Mouse (Mus musculus) kidney, postnatal 0 days (tissue): ENCODE results near the gene Cyp4a32. TPM values are rescaled to one million over a fixed set of nuclear protein-coding genes. Genes with fewer than 3 reads are reported as not detected.
"Not testable (repeated sequence)": the region's sequence is repeated elsewhere in the genome, so short reads cannot be mapped to it uniquely, and the experiment has no call there.

ENCODE experiments used
- ATAC-seq: fragments of 200-750 bp; cut with Nextera tagmentation; replicated peaks from 2 replicates; pipeline ENCODE4 v1.8.0; 2017; ENCODE audit warnings: low read depth, moderate number of reproducible peaks, moderate TSS enrichment, moderate library complexity; ENCODE audit not compliant: low FRiP score
- DNase-seq: peaks from one replicate; pipeline ENCODE4 v3.0.0-alpha.2; 2016; ENCODE audit warnings: low spot score
- H3K27ac ChIP-seq: fragments of 300-500 bp; sonication (generic); 2 replicates; pipeline ENCODE4 v1.5.1; 2014; ENCODE audit warnings: mild to moderate bottlenecking
- H3K27me3 ChIP-seq: fragments of 300-500 bp; sonication (generic); 2 replicates; pipeline ENCODE4 v1.6.1; 2014; ENCODE audit warnings: low read length, mixed read lengths; ENCODE audit not compliant: insufficient read depth
- H3K36me3 ChIP-seq: fragments of 300-500 bp; sonication (generic); 2 replicates; pipeline ENCODE4 v1.6.1; 2014; ENCODE audit warnings: low read length, mixed read lengths; ENCODE audit not compliant: insufficient read depth
- H3K4me1 ChIP-seq: fragments of 300-500 bp; sonication (generic); replicated peaks from 2 replicates; pipeline ENCODE4 v1.6.1; 2014; ENCODE audit warnings: antibody characterized with exemption, low read length, mixed read lengths; ENCODE audit not compliant: insufficient read depth
- H3K4me2 ChIP-seq: fragments of 300-500 bp; sonication (generic); 2 replicates; pipeline ENCODE4 v1.6.1; 2014; ENCODE audit warnings: mild to moderate bottlenecking, low read length, moderate library complexity, mixed read lengths
- H3K4me3 ChIP-seq: fragments of 300-500 bp; sonication (generic); replicated peaks from 2 replicates; pipeline ENCODE4 v1.5.1; 2014; ENCODE audit warnings: low read depth, low read length
- H3K9ac ChIP-seq: fragments of 300-500 bp; sonication (generic); 2 replicates; pipeline ENCODE4 v1.6.1; 2014; ENCODE audit warnings: low read depth, low read length
- H3K9me3 ChIP-seq: fragments of 300-500 bp; sonication (generic); replicated peaks from 2 replicates; pipeline ENCODE4 v1.6.1; 2016; ENCODE audit warnings: low read length, inconsistent platforms, mixed read lengths
- CTCF ChIP-seq: IDR thresholded peaks from 2 replicates; pipeline ENCODE4 v1.5.1; 2016; ENCODE audit warnings: antibody characterized with exemption, low read depth, mild to moderate bottlenecking, moderate library complexity
- WGBS: fragments of 180-500 bp; shearing (Covaris S2); extraction: QIAGEN DNeasy Blood & Tissue Kit; methylation state at CpG from one replicate; pipeline ENCODE4 v1.1.7; 2014; 5-methylcytosine and 5-hydroxymethylcytosine counted together
- polyA plus RNA-seq: library from polyadenylated mRNA; unstranded; fragments of >200 nt; fragmentation: Nextera tagmentation; extraction: Ambion mirVana; gene quantifications from 2 replicates; pipeline ENCODE4 v1.2.1, GENCODE M21; 2015

Cyp4a32 gene
- polyA plus RNA-seq, 1 experiment from 2014 or later: 0.24 TPM

DNA sequence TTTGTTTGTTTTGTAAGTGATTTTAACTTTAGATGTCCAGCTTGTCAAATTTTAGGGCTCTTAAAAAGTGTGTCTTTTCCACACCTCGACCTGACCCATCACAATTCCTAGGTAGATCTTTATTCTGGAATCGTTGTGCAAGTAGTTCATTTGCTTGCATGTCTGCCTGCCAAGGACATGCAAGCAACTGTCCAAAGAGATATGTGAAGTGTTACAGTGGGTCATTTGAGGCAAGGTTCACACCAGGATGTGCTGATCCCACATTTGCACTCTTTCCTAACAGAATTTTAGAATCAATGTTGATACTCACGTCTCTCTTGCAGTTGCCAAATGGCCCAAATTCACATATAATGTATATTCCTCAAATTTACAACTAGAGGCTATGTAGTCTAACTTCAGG lies 25.5 kb upstream of the Cyp4a32 start:
- ATAC-seq (no peak), DNase-seq (no peak)
- no peak overlapping the region for H3K4me2 ChIP-seq
- H3K9me3 ChIP-seq: no peaks in the 10 kb centered on the region
- H3K27ac ChIP-seq: no peak overlapping the region
- TF ChIP-seq CTCF: no peak
- H3K4me1 ChIP-seq: no peaks in the 10 kb centered on the region
- H3K9ac ChIP-seq: no peak overlapping the region
- no peak overlapping the region for H3K4me3 ChIP-seq
- no peaks in the 10 kb centered on the region for H3K36me3 ChIP-seq
- WGBS: 80% methylated on average over 3 of the region's 3 CpGs
- H3K27me3 ChIP-seq: no peaks in the 10 kb centered on the region

DNA sequence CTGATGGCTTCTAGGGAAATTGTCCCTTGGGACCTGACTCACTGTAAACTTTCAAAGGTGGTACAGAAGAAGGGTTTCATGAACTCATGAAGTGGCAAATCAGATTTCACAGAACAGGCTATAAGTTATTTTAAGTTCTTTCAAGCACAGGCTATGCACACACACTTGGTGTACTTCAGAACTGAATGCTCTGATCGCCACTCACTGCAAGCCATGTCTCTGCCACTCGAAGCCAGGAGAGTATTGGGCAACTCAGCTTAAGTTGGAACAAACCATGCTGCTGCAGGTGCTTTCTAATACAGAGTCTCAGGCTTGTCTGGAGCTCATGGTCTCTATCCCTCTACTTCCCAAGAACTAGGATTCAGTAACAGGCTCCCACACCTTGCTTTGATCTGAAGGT lies 25.0 kb upstream of the Cyp4a32 start:
- no peak for DNase-seq
- H3K9ac ChIP-seq: no peak overlapping the region
- no peak for TF ChIP-seq CTCF
- 80% methylated on average over 2 of the region's 2 CpGs for WGBS
- H3K4me1 ChIP-seq: no peaks in the 10 kb centered on the region
- no peak overlapping the region for H3K4me3 ChIP-seq
- H3K27ac ChIP-seq: no peak overlapping the region
- no peak overlapping the region for H3K4me2 ChIP-seq
- H3K9me3 ChIP-seq: no peaks in the 10 kb centered on the region
- H3K36me3 ChIP-seq: no peaks in the 10 kb centered on the region
- no peaks in the 10 kb centered on the region for H3K27me3 ChIP-seq
- no peak for ATAC-seq

DNA sequence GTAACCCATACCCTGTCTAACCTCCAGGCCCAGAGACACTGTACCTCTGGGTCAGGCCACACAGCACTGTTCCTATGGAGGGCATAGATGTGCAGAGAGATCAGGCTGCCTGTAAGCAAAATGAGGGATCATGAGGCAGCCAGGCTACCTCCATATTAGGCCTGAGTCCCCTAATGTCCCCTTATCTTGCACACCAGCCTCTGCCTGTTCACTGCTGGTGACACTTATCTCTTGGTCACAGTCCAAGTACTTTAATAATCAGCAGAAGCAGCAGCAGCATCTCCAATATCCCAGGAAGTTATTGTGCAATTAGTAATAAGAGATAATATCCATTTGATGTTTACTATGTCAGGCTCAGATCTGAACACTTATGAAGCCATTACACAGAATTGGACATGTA lies 17.7 kb upstream of the Cyp4a32 start:
- ATAC-seq: no peak
- no peaks in the 10 kb centered on the region for H3K27me3 ChIP-seq
- no peak overlapping the region for H3K4me3 ChIP-seq

DNA sequence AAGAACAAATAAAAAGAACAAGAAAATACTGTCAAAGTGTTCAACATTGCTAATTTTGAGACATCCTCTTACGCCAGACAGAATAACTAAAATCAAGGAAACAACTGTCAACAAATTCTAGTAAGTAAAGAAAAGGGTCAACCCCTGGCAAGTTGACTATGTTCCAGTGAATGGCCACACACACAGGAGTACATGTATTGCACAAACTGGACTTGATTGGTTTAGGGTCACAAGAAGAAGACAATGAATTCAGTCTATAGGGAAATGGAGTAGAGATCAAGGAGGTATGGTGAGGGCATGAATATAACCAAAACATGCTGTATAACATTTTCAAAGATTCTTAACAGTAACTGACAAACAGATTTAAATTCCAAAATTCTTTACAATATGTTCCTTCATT lies 4.4 kb upstream of the Cyp4a32 start:
- no peak for TF ChIP-seq CTCF
- Histone ChIP-seq H3K27ac (no peak overlapping the region), H3K4me1 (no peaks in the 10 kb centered on the region), H3K4me2 (no peak overlapping the region), H3K9ac (no peak overlapping the region), H3K36me3 (no peaks in the 10 kb centered on the region), H3K27me3 (no peaks in the 10 kb centered on the region), H3K9me3 (no peaks in the 10 kb centered on the region), H3K4me3 (no peak overlapping the region)
- ATAC-seq (no peak), DNase-seq (no peak)
- WGBS: 82% methylated on average over 1 of the region's 1 CpGs

More for the DNA sequence above, 17.7 kb upstream of the Cyp4a32 start:
- Histone ChIP-seq H3K4me2 (no peak overlapping the region), H3K9ac (no peak overlapping the region), H3K9me3 (no peaks in the 10 kb centered on the region), H3K27ac (no peak overlapping the region), H3K4me1 (no peaks in the 10 kb centered on the region), H3K36me3 (no peaks in the 10 kb centered on the region)
- no peak for TF ChIP-seq CTCF
- DNase-seq: no peak

DNA sequence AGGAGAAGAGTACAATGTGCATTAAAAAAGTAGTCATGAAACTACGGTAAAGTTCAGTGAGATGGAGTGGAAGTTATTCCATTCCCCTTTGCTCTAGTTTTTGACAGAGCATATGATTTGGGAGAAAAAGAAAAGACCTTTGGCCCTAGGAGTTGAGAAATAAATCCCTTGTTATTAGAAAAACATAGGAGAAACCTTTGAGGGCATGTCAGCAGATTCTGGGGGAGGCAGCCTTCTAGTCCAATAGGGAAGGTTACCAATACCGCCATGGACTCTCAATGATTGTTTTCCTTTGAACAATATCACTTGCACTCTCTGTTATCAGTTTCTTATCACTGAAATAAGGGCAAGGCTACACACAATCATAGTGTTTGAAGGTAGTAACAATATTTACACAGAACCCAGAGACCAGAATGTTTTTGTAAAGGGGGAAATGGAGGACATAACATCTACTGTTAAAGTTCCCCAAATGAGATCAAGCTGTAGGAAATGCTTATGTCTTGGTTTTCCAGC lies 3.9 kb upstream of the Cyp4a32 start:
- no peak for TF ChIP-seq CTCF
- ATAC-seq (no peak), DNase-seq (no peak)
- no peaks in the 10 kb centered on the region for H3K4me1 ChIP-seq
- 52% methylated on average over 2 of the region's 2 CpGs for WGBS
- no peak overlapping the region for H3K4me2 ChIP-seq
- H3K27ac ChIP-seq: no peak overlapping the region
- H3K27me3 ChIP-seq: no peaks in the 10 kb centered on the region
- no peak overlapping the region for H3K9ac ChIP-seq
- H3K4me3 ChIP-seq: no peak overlapping the region
- no peaks in the 10 kb centered on the region for H3K36me3 ChIP-seq
- H3K9me3 ChIP-seq: no peaks in the 10 kb centered on the region

DNA sequence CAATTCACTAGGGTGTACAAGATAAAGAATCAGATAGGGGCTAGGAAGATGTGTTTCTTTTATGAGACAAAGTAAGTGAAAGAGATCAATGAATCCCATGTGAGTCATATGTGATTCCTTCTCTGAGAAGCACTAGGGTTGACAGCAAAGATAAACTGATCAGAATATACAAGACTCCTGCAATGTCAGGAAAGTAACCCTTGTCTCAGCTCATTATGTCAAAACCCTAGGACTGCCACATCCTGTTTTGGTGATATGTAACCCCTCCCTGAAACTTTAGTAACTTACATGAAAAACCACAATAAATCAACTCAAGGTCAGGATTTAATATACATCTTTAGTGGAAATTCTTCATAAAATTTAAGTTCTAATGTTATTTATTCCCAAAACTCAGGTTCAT lies 13.2 kb downstream of the Cyp4a32 start:
- Histone ChIP-seq H3K4me3 (no peak overlapping the region), H3K4me2 (no peak overlapping the region), H3K9me3 (no peaks in the 10 kb centered on the region), H3K4me1 (no peaks in the 10 kb centered on the region), H3K9ac (no peak overlapping the region), H3K27me3 (no peaks in the 10 kb centered on the region), H3K27ac (no peak overlapping the region), H3K36me3 (no peaks in the 10 kb centered on the region)
- no peak for DNase-seq
- TF ChIP-seq CTCF: no peak
- ATAC-seq: no peak

DNA sequence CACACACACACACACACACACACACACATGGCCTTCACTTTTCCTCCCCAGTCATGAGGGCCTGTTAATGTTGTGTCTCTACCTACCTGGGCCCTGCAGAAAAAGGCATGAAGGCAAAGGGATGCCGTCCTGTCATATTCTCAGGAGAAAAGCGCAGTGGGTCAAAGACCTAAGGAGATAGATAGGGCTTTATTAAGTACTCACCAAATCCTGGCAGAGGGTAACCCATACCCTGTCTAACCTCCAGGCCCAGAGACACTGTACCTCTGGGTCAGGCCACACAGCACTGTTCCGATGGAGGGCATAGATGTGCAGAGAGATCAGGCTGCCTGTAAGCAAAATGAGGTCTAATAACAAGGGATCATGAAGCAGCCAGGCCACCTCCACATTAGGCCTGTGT lies 24.8 kb downstream of the Cyp4a32 start:
- WGBS: 95% methylated on average over 3 of the region's 3 CpGs
- H3K9me3 ChIP-seq, H3K9ac ChIP-seq, H3K4me3 ChIP-seq, H3K27ac ChIP-seq, DNase-seq, H3K36me3 ChIP-seq, H3K27me3 ChIP-seq, ATAC-seq, H3K4me1 ChIP-seq, H3K4me2 ChIP-seq: not testable (repeated sequence)
